Mouse (Mus musculus): Measurements from ENCODE around the gene Lalba. TPM values are rescaled to one million over a fixed set of nuclear protein-coding genes. Genes with fewer than 3 reads are reported as not detected.
"Not testable (repeated sequence)": the region's sequence is repeated elsewhere in the genome, so short reads cannot be mapped to it uniquely, and the experiment has no call there.

Lalba gene
- total RNA-seq, 1 experiment from 2014 or later, result not detected

DNA sequence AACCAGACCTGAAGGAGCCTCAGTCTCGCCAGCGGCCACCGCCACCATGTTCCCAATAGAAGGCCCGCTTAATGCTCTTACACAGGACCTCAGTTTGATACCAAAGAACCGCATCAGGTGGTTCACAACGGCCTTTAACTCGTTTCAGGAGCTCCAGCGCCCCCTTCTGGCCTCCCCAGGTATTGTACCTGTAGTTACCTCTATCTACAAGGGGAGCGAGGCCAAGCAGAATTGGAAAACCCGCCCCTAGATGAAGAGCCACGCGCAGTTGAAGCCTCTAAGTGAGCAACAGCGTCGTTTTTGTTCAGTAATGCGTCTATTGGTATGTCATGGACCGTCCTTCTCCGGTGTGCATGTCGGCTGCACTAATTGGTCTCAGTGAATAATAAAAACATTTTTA lies 22.0 kb upstream of the Lalba start:
- ATAC-seq (ENCODE audit: extremely low read depth, insufficient number of reproducible peaks, low FRiP score, poor library complexity, severe bottlenecking), result peak; percentile 76

- no peak for ATAC-seq (ENCODE audit: extremely low read depth, insufficient number of reproducible peaks, low FRiP score, poor library complexity, severe bottlenecking)
Observed at GRCm38 (mm10) chr15:98503317-98503716, 20.8 kb upstream of the Lalba start.

DNA sequence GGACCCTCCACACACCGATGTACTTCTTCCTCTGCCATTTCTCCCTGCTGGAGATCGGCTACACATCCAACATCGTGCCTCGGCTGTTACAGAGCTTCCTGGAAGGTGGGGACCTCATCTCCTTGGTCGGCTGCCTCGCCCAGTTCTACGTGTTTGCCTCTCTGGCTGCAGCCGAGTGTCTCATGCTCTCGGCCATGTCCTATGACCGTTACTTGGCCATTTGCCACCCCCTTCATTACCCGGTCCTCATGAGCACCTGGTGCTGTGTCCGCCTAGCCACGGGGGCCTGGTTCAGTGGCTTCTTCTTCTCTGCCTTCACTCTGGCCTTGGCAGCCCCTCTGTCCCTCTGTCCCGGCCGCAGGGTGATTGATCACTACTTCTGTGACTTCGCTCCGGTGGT lies 15.1 kb upstream of the Lalba start:
- ATAC-seq (ENCODE audit: extremely low read depth, insufficient number of reproducible peaks, low FRiP score, poor library complexity, severe bottlenecking), result no peak

- no peak for ATAC-seq (ENCODE audit: extremely low read depth, insufficient number of reproducible peaks, low FRiP score, poor library complexity, severe bottlenecking)
Observed at GRCm38 (mm10) chr15:98492102-98492501, 9.6 kb upstream of the Lalba start, which contains the start of gene Olfr279. TSS of gene Olfr279 (plus strand) at chr15:98492402.

DNA sequence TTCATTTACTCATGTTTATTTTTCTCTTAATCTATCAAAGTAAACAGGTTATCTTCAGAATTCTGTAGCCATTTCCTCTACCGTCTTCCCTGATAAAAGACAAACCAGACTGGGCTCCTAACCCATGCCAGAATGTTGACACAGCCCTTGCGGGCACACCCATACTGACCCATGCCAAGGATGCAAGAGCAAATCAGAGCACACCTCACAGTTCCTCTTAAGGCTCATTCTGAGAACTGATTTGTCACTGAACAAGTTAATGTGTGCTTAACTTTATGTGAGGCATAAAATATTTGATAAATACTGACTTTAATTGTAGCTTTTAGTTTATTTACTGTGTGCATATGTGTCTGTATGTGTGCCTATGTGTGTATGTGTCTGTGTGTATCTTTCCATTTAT lies 8.8 kb upstream of the Lalba start:
- ATAC-seq (ENCODE audit: extremely low read depth, insufficient number of reproducible peaks, low FRiP score, poor library complexity, severe bottlenecking), result no peak

DNA sequence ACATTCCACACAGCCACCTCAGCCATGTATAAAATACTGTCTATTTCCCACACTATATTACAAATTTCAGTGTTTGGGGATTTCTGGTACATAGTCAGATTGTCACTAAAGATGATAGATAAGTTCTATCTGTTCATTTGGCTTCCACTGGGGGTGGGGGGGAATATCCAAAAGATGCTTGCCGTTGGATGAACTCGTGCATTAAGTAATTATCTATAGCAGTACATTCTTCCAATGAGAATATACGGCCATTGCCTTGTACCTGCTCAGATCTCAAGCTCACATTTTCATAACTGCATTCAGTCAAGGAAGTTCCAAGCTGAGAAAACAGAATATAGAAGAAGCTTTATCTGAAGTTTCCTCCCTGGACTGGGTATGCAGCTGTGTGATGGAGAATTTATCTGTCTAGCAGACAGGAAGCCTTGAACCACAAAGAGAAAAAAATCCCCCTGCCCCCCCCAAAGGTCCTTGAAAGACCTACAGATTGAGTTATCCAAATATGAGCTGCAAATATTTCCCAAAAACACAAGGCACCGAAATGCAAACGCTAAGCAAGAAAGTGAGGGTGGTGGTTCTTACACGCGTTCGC lies 4.0 kb upstream of the Lalba start:
- no peak for ATAC-seq (ENCODE audit: extremely low read depth, insufficient number of reproducible peaks, low FRiP score, poor library complexity, severe bottlenecking)

DNA sequence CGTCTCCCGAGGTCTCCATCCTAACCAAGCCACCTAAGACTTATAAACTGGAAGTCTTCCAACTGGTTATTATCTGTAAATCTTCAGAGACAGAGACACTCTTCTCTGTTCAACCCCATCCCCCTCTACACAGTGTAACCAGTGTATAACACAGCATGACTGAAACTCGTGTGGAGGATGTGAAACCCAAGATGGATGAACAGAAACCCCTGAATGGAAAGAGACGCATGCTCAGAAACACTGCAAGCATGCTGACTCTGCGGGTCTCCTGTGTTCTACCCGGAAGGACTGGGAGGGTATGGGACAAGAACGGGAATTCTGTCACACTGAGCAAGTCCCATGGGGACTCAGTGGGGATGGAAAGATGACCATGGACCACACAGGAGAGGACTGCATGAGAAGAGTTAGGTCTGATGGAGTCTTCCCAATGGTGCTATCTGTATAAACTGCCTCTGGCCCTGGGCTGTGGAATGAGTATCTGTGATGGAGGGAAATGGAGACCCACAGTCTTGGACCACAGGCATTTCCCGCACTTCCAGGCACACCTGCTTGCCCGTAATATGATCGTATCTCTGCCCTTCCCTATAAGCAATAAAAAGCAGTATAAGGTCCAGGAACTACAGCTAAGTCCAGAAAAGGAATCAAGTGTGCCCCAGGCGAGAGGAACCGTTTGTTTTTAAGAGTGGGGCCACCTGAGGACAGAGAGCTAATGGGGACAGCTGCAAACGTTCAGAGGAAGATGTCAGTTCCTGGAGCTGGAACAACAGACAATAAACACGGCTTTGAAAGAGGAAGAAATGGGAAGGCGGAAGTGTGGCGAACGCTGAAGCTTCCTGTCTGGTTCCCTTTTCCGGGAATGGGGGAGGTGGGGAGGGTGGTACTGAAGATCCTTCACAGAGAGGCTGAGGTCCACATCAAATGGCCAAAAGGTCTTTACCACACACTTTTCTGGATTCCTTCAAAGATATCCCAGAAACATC lies 1.7 kb upstream of the Lalba start:
- ATAC-seq (ENCODE audit: extremely low read depth, insufficient number of reproducible peaks, low FRiP score, poor library complexity, severe bottlenecking), result peak; percentile 85

- ATAC-seq (ENCODE audit: extremely low read depth, insufficient number of reproducible peaks, low FRiP score, poor library complexity, severe bottlenecking), result no peak
Observed at GRCm38 (mm10) chr15:98479568-98480102, 2.9 kb downstream of the Lalba start.

GRCm38 (mm10) chr15:98476281-98476680 lies 6.2 kb downstream of the Lalba start:
- ATAC-seq (ENCODE audit: extremely low read depth, insufficient number of reproducible peaks, low FRiP score, poor library complexity, severe bottlenecking), result no peak

DNA sequence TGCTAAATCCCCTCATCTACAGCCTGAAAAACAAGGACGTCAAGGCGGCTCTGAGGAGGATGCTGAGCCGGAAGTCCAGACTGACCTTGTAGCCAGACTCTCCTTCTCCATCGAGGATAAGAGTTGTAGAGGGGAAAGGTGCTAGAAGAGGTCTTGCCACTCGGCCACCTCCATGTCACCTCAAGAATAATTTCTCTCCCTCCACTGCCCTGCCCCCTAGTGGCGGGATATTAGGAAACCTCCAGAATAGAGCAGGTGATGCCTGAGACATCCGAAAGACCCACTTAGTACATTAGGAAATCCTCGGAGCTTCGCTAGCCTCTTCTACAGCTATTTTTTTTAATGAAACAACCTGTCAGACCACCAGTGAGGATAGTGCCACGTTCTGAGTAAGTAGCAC lies 7.1 kb downstream of the Lalba start:
- ATAC-seq (ENCODE audit: extremely low read depth, insufficient number of reproducible peaks, low FRiP score, poor library complexity, severe bottlenecking), result peak; percentile 53

GRCm38 (mm10) chr15:98474958-98475357 lies 7.6 kb downstream of the Lalba start:
- ATAC-seq (ENCODE audit: extremely low read depth, insufficient number of reproducible peaks, low FRiP score, poor library complexity, severe bottlenecking), result no peak

DNA sequence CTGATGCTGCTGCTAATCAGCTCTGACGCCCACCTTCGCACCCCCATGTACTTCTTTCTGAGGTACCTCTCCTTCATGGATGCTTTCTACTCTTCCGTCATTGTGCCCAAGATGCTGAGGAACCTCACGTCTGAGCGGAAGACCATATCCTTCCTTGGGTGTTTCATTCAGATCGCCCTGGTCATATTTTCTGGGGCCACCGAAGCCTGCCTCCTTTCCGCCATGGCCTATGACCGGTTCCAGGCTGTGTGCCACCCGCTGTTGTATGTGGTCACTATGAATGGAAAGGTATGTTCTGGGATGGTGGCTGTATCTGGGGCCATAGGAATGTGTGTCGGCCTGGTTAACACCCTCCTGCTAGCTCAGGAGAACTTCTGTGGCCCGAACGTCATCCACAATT lies 11.0 kb downstream of the Lalba start:
- no peak for ATAC-seq (ENCODE audit: extremely low read depth, insufficient number of reproducible peaks, low FRiP score, poor library complexity, severe bottlenecking)

GRCm38 (mm10) chr15:98469596-98469995 lies 12.9 kb downstream of the Lalba start, which contains the start of gene OR5BS1P:
TSS of gene OR5BS1P (plus strand) at chr15:98469896.
- no peak for ATAC-seq (ENCODE audit: extremely low read depth, insufficient number of reproducible peaks, low FRiP score, poor library complexity, severe bottlenecking)

DNA sequence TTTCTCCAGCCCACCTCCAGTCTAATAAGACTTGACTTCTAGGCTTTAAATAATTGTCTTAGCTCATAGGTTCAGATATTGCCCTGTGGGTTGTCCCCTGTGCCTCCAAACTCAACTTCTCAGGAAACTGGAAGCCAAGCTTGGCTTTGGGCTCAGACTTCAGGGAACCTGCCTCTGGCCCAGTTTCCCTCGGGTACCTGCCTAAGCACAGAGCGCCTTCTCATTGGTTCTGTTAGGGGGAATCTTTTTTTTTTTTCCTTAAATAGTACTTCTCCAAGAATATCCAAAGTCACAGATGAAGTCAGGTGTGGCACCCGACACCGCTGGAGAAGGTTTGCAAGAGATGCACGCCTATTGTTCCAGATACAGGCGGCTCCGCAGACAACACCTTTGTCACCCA lies 30.2 kb downstream of the Lalba start, which contains the start of gene Olfr281:
Olfr281 (plus strand) TSS at position 301 of the 400 bp plus-strand sequence.
- ATAC-seq (ENCODE audit: extremely low read depth, insufficient number of reproducible peaks, low FRiP score, poor library complexity, severe bottlenecking), result no peak

DNA sequence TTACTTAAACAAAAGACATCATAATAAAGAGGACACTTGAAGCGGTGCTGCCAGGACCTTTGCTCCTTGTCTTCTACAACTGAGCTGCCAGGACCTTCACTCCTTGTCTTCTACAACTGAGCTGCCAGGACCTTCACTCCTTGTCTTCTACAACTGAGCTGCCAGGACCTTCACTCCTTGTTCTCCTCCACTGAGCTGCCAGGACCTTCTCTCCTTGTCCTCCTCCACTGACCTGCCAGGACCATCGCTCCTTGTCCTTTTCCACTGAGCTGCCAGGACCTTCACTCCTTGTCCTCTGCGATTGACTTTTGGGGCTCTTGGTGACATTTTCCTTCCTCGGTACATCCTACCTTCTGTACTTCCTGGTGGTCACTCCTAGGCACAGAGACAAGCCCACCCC lies 34.0 kb downstream of the Lalba start:
- no peak for ATAC-seq (ENCODE audit: extremely low read depth, insufficient number of reproducible peaks, low FRiP score, poor library complexity, severe bottlenecking)

GRCm38 (mm10) chr15:98444561-98444960 lies 38.0 kb downstream of the Lalba start:
- no peak for ATAC-seq (ENCODE audit: extremely low read depth, insufficient number of reproducible peaks, low FRiP score, poor library complexity, severe bottlenecking)

DNA sequence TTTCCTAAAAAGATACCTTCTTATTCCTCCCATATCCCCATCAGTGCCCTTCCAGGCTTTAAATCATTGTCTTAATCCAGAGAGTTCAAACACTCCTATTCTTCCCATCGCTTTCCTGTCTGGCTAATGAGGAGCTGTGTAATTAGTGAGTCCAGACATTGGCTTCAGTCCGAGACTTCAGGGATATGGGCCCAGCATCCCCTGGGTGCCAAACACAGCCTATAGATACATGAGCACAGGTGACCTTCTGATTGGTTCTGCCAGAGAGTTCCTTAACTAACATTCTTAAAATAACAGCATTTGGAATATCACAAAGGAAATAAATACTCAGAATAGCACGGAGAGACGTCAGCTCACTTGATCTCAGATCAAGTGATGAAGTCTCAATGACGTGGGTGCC lies 51.6 kb downstream of the Lalba start, which contains the start of gene Olfr282:
Olfr282 (plus strand) TSS at position 301 of the 400 bp plus-strand sequence.
- not testable (repeated sequence) for ATAC-seq (ENCODE audit: extremely low read depth, insufficient number of reproducible peaks, low FRiP score, poor library complexity, severe bottlenecking)
